Mouse (Mus musculus): ENCODE data around the gene Grasp.

Grasp gene

DNA sequence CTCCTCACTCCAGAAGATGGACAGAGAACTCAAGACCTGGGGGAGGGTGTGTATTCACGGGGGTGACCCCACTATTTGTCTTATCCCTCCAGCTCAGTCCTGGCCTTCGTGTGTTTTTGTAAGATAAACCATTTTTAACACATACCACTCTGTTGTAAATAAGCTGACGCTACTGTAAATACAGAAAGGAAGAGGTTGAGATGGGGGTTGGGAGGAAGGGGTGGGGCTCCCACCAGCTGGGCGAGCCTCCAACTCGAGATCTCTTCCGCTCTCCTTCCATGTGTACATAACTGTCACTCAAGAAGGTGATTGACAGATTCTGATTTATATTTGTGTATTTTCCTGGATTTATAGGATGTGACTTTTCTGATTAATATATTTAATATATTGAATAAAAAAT, 50.4 kb downstream of the Grasp start:
- no peak for DNase-seq (ENCODE audit: low read depth, low spot score)

DNA sequence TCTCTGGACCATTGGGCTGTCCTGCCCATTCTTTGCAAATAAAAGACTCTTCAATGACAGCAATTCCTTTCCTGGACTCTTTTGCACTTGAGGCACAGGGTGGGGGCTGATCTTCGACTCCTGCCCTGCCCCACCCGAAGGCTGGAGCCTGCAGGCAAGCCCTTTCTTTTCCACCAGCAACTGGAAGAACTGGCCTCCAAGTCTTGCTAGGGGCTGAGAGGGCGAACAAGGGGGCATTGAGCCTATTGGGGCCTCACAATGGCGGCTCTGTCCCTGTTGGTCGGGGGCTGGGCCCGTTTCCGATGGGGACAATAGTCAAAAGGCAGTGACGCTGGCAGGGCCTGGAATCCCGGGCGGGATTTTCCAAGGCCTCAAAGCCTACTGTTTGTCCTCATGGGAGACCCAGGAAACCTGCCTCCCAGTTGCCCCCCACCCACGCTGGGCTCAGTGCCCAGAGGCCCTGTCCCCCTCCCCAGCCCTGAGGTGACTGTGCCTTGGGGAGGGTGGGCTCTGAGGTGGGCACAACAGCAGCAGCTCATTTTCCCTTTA, 53.4 kb downstream of the Grasp start:
- no peak for DNase-seq (ENCODE audit: low read depth, low spot score)

DNA sequence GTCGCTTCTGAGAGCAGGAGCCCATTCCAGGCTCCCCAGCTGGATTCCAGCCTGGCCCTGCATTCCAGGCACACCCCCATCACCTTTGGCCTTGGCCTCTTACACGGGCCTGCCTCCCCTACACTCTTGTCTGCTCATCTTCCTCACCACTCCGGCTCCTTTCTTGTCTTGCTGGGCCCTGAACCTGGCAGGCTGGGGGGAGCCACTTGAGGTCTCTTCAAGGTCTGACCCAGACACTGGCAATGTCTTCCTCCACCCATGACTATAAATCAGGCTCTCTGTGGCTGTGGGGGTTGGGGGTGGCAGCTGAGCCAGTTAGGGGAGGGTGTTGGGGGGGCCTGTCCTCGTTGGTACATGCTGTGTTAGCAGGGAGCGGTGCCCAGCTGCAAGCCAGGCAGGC, 54.6 kb downstream of the Grasp start:
- DNase-seq (ENCODE audit: low read depth, low spot score), result no peak

- no peak for DNase-seq (ENCODE audit: low read depth, low spot score)
These were observed 55.5 kb downstream of the Grasp start for GRCm38 (mm10) chr15:101279430-101279999.

Data from forelimb bud, embryonic 11.5 days (tissue).